Comparison of ENCODE assay signal across 8 mouse cellular contexts in the genomic region with DNA sequence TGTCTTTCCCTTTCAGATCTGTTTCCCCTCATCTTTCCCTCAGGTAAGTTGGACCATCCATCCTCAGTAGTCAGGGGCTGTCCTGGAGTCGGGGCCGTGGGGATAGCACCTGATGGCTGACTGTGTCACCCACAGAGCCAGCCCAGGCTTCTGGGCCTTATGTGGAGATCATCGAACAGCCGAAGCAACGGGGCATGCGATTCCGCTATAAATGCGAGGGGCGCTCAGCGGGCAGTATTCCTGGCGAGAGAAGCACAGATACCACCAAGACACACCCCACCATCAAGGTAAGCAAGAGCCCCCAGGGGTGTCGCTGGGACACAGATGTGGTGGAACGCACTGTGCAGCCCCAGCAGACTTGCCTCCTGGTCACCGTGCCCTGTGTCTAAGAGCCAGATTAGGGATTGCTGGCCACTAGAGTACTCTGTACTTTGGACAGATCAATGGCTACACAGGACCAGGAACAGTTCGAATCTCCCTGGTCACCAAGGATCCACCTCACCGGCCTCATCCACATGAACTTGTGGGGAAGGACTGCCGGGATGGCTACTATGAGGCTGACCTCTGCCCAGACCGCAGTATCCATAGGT. TPM values are rescaled to one million over a fixed set of nuclear protein-coding genes. Genes with fewer than 3 reads are reported as not detected.
DNase-seq lines count a peak whose midpoint lies in the region; ATAC-seq and TF ChIP-seq lines count a peak whose summit lies in the region.

No protein-coding gene starts in this region.

- no peaks in the 10 kb centered on the region for H3K9me3 ChIP-seq in liver, embryonic 11.5 days (ENCODE audit: control insufficient read depth, low read length)
- no peaks in the 10 kb centered on the region for H3K9me3 ChIP-seq in stomach, postnatal 0 days (ENCODE audit: control insufficient read depth, low read length)

- TF ChIP-seq CTCF in cerebellum, adult 2 months (IDR thresholded peaks at IDR 0.05; ENCODE audit: borderline replicate concordance, insufficient read depth, low read depth, low read length): no peak
- TF ChIP-seq CTCF in spleen, adult 2 months (IDR thresholded peaks at IDR 0.05; ENCODE audit: extremely low read depth, insufficient read depth, insufficient read length, insufficient replicate concordance): no peak
- TF ChIP-seq CTCF in stomach, postnatal 0 days (IDR thresholded peaks at IDR 0.05; ENCODE audit: low read depth): no peak

- DNase-seq in cerebellum, adult 2 months: peak in 1 of 2 experiments; percentile 33
- DNase-seq in cerebellum, adult 9-10 months: no peak
- DNase-seq in spleen, adult 2 months (ENCODE audit: low read depth in 1 of 2, low spot score in 2 of 2): no peak
- no peak for DNase-seq in spleen, postnatal 36 days (ENCODE audit: low spot score in 2 of 2)
- no peak for DNase-seq in liver, embryonic 11.5 days (ENCODE audit: low spot score)
- no peak for DNase-seq in stomach, postnatal 0 days (ENCODE audit: low spot score)
- no peak for DNase-seq in right cerebral cortex, postnatal 25 days

- no peak for TF ChIP-seq POLR2A in cerebellum, adult 2 months (IDR thresholded peaks at IDR 0.05; ENCODE audit: borderline replicate concordance, insufficient read depth, low read length)
- TF ChIP-seq POLR2A in spleen, adult 2 months (IDR thresholded peaks at IDR 0.05; ENCODE audit: low read depth, low read length): no peak

- no peak for ATAC-seq in liver, embryonic 11.5 days (replicated peaks; ENCODE audit: low FRiP score)
- no peak for ATAC-seq in stomach, postnatal 0 days (ENCODE audit: low FRiP score, low TSS enrichment)
- ATAC-seq in erythroid progenitor cell, adult 5-6 weeks (replicated peaks; ENCODE audit: low FRiP score, poor library complexity, severe bottlenecking): no peak

- peaks cover 36% of the 10 kb centered on the region for H3K36me3 ChIP-seq in spleen, adult 2 months (ENCODE audit: control insufficient read depth, insufficient read depth, low read length)
- peaks cover 29% of the 10 kb centered on the region for H3K36me3 ChIP-seq in liver, embryonic 11.5 days (ENCODE audit: control insufficient read depth, insufficient read depth, low read length)
- H3K36me3 ChIP-seq in stomach, postnatal 0 days (ENCODE audit: control insufficient read depth, insufficient read depth, low read length): peaks cover 35% of the 10 kb centered on the region

- peak overlapping the region; percentile 90 for H3K9ac ChIP-seq in liver, embryonic 11.5 days (ENCODE audit: low read depth, low read length)
- H3K9ac ChIP-seq in stomach, postnatal 0 days (ENCODE audit: low read length): peak overlapping the region; percentile 93

- H3K4me1 ChIP-seq in cerebellum, adult 2 months (ENCODE audit: control insufficient read depth, insufficient read depth, low read length): peaks cover 18% of the 10 kb centered on the region
- H3K4me1 ChIP-seq in spleen, adult 2 months (ENCODE audit: control insufficient read depth, insufficient read depth, insufficient read length): peaks cover 8% of the 10 kb centered on the region; the same call in 1 of the 2 replicates
- peaks cover 37% of the 10 kb centered on the region for H3K4me1 ChIP-seq in liver, embryonic 11.5 days (replicated peaks; ENCODE audit: control insufficient read depth, insufficient read depth, low read length)
- H3K4me1 ChIP-seq in stomach, postnatal 0 days (replicated peaks; ENCODE audit: control insufficient read depth, insufficient read depth): peaks cover 5% of the 10 kb centered on the region

- no peak for TF ChIP-seq EP300 in stomach, postnatal 0 days (optimal IDR thresholded peaks at IDR 0.05)

- H3K27me3 ChIP-seq in cerebellum, adult 2 months (ENCODE audit: control insufficient read depth, insufficient read depth, low read length): no peaks in the 10 kb centered on the region
- H3K27me3 ChIP-seq in spleen, adult 2 months (ENCODE audit: control insufficient read depth, insufficient read depth, low read length): no peaks in the 10 kb centered on the region
- H3K27me3 ChIP-seq in liver, embryonic 11.5 days (replicated peaks; ENCODE audit: control insufficient read depth, insufficient read depth, low read length): no peaks in the 10 kb centered on the region
- H3K27me3 ChIP-seq in stomach, postnatal 0 days (ENCODE audit: control insufficient read depth, insufficient read depth, low read length): no peaks in the 10 kb centered on the region

- no peak overlapping the region for H3K27ac ChIP-seq in cerebellum, adult 2 months (ENCODE audit: insufficient read depth, low read length)
- peak overlapping the region; percentile 99 for H3K27ac ChIP-seq in spleen, adult 2 months (ENCODE audit: insufficient read depth, low read length)
- peak overlapping the region; percentile 90 for H3K27ac ChIP-seq in liver, embryonic 11.5 days (ENCODE audit: low read depth, low read length)
- peak overlapping the region; percentile 96; the same call in 1 of the 2 replicates for H3K27ac ChIP-seq in stomach, postnatal 0 days (replicated peaks)

- 75% methylated on average over 18 of the region's 18 CpGs for WGBS in cerebellum, adult 2 months
- WGBS in spleen, adult 2 months: 95% methylated on average over 18 of the region's 18 CpGs
- WGBS in liver, embryonic 11.5 days: 84% methylated on average over 18 of the region's 18 CpGs
- WGBS in stomach, postnatal 0 days: 85% methylated on average over 18 of the region's 18 CpGs

- H3K4me3 ChIP-seq in cerebellum, adult 2 months (replicated peaks; ENCODE audit: insufficient read depth, low read depth, low read length): peak overlapping the region; percentile 81
- H3K4me3 ChIP-seq in spleen, adult 2 months (ENCODE audit: extremely low read depth, insufficient read depth, insufficient read length): peak overlapping the region; percentile 95
- H3K4me3 ChIP-seq in liver, embryonic 11.5 days (ENCODE audit: low read depth, low read length): peak overlapping the region; percentile 90
- peak overlapping the region; percentile 85 for H3K4me3 ChIP-seq in stomach, postnatal 0 days (ENCODE audit: low read depth, low read length)

- H3K4me2 ChIP-seq in liver, embryonic 11.5 days: peak overlapping the region; percentile 98
- peak overlapping the region; percentile 94 for H3K4me2 ChIP-seq in stomach, postnatal 0 days (replicated peaks; ENCODE audit: low read depth)

RNA-seq across cellular contexts. Expression of gene Rela, which starts 1.2 kb away (rescaled TPM):
- polyA plus RNA-seq in cerebellum, adult 2 months (2012; rRNA removed): 39.0 and 40.3 TPM in 2 replicates
- 87.1 and 110 TPM in 2 replicates for polyA plus RNA-seq in spleen, adult 2 months (2012; rRNA removed)
- polyA plus RNA-seq in liver, embryonic 11.5 days (2014; fragmentation: Nextera tagmentation; extraction: Ambion mirVana): 57.1 and 57.7 TPM in 2 replicates
- 28.7 and 35.2 TPM in 2 replicates for polyA plus RNA-seq in stomach, postnatal 0 days (2015; fragmentation: Nextera tagmentation; extraction: Ambion mirVana)
- 18.4 and 26.0 TPM in 2 replicates for total RNA-seq in erythroid progenitor cell, adult 5-6 weeks (2015; ENCODE audit: low replicate concordance)
- total RNA-seq in erythroid progenitor cell, adult 5-6 weeks (2017; ENCODE audit: low replicate concordance): 7.2 and 14.8 TPM in 2 replicates

RNA-seq across cellular contexts. Expression of gene Sipa1, which starts 25.0 kb away (rescaled TPM):
- 12.4 and 14.8 TPM in 2 replicates for polyA plus RNA-seq in cerebellum, adult 2 months (2012; rRNA removed)
- 417 and 497 TPM in 2 replicates for polyA plus RNA-seq in spleen, adult 2 months (2012; rRNA removed)
- 32.3 and 34.8 TPM in 2 replicates for polyA plus RNA-seq in liver, embryonic 11.5 days (2014; fragmentation: Nextera tagmentation; extraction: Ambion mirVana)
- polyA plus RNA-seq in stomach, postnatal 0 days (2015; fragmentation: Nextera tagmentation; extraction: Ambion mirVana): 8.0 and 11.5 TPM in 2 replicates
- 97.7 and 126 TPM in 2 replicates for total RNA-seq in erythroid progenitor cell, adult 5-6 weeks (2015; ENCODE audit: low replicate concordance)
- total RNA-seq in erythroid progenitor cell, adult 5-6 weeks (2017; ENCODE audit: low replicate concordance): 127 and 129 TPM in 2 replicates

RNA-seq across cellular contexts. Expression of gene Kat5, which starts 28.5 kb away (rescaled TPM):
- 139 and 143 TPM in 2 replicates for polyA plus RNA-seq in cerebellum, adult 2 months (2012; rRNA removed)
- polyA plus RNA-seq in spleen, adult 2 months (2012; rRNA removed): 37.3 and 46.1 TPM in 2 replicates
- 24.0 and 28.0 TPM in 2 replicates for polyA plus RNA-seq in liver, embryonic 11.5 days (2014; fragmentation: Nextera tagmentation; extraction: Ambion mirVana)
- 31.8 and 37.9 TPM in 2 replicates for polyA plus RNA-seq in stomach, postnatal 0 days (2015; fragmentation: Nextera tagmentation; extraction: Ambion mirVana)
- 31.0 and 42.8 TPM in 2 replicates for total RNA-seq in erythroid progenitor cell, adult 5-6 weeks (2015; ENCODE audit: low replicate concordance)
- 29.1 and 35.0 TPM in 2 replicates for total RNA-seq in erythroid progenitor cell, adult 5-6 weeks (2017; ENCODE audit: low replicate concordance)

RNA-seq across cellular contexts. Expression of gene Rnaseh2c, which starts 36.8 kb away (rescaled TPM):
- 79.1 and 83.5 TPM in 2 replicates for polyA plus RNA-seq in cerebellum, adult 2 months (2012; rRNA removed)
- polyA plus RNA-seq in spleen, adult 2 months (2012; rRNA removed): 47.8 and 74.6 TPM in 2 replicates
- polyA plus RNA-seq in liver, embryonic 11.5 days (2014; fragmentation: Nextera tagmentation; extraction: Ambion mirVana): 175 and 189 TPM in 2 replicates
- polyA plus RNA-seq in stomach, postnatal 0 days (2015; fragmentation: Nextera tagmentation; extraction: Ambion mirVana): 57.3 and 64.7 TPM in 2 replicates
- 87.2 and 123 TPM in 2 replicates for total RNA-seq in erythroid progenitor cell, adult 5-6 weeks (2015; ENCODE audit: low replicate concordance)
- total RNA-seq in erythroid progenitor cell, adult 5-6 weeks (2017; ENCODE audit: low replicate concordance): 36.2 and 100.0 TPM in 2 replicates

RNA-seq across cellular contexts. Expression of gene Map3k11, which starts 50.0 kb away (rescaled TPM):
- 28.6 and 29.7 TPM in 2 replicates for polyA plus RNA-seq in cerebellum, adult 2 months (2012; rRNA removed)
- 73.4 and 88.7 TPM in 2 replicates for polyA plus RNA-seq in spleen, adult 2 months (2012; rRNA removed)
- 27.4 and 28.1 TPM in 2 replicates for polyA plus RNA-seq in liver, embryonic 11.5 days (2014; fragmentation: Nextera tagmentation; extraction: Ambion mirVana)
- polyA plus RNA-seq in stomach, postnatal 0 days (2015; fragmentation: Nextera tagmentation; extraction: Ambion mirVana): 14.0 and 16.5 TPM in 2 replicates
- total RNA-seq in erythroid progenitor cell, adult 5-6 weeks (2015; ENCODE audit: low replicate concordance): 12.2 and 13.7 TPM in 2 replicates
- 9.4 and 14.1 TPM in 2 replicates for total RNA-seq in erythroid progenitor cell, adult 5-6 weeks (2017; ENCODE audit: low replicate concordance)

Comparison
In these comparisons a context has a peak if more than half of its experiments do, and no peak if none do; other contexts are left out.
1. RNA of gene Sipa1, which starts 25.0 kb away (polyA plus RNA-seq): 417 to 497 TPM in spleen, adult 2 months; 32.3 to 34.8 TPM in liver, embryonic 11.5 days, 12.4 to 14.8 TPM in cerebellum, adult 2 months and 8.0 to 11.5 TPM in stomach, postnatal 0 days; every median in the first group is over 10 times any median in the second.
2. Peak in every context shown above with its lines, with median percentiles within 50 percentile points of each other: H3K4me3 ChIP-seq.